Mouse (Mus musculus) thymus, postnatal 25 days (tissue): ENCODE results near the gene Pdlim7.

ENCODE experiments used
- DNase-seq: peaks from one replicate; pipeline ENCODE4 v3.0.0; 2022

Gene Pdlim7

DNA sequence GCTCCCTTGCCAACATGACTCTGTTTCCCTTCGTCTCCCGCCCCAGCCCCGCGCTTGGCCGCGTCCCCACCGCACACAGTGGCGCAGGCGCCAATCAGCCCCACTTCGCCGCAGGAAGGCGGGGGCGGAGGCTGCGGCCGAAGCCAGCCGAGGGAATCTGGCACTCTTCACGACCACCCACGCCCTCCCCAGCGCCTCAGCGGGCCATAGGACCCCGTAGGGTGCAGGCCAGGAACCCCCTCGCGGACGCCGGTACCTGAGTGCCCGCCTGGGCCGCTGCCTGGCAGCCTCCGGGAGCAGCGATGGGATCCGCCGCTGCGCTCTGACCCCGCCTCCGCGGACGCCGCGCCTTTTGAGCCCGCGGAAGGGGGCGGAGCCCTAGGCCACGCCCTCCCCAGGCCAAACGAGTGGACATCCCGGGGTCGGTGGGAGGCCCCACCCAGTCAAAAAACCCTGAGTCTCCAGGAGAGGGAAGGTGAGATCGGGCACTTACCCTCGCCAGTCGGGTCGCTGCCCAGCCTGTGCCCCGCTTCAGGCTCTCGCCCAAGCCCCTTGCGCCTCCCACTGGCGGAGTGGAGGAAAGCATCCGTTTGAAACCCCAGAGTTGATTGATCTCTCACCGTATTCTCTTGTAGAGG is at the start of gene Pdlim7:
Gene Pdlim7 (minus strand): TSS at position 566 of the 638 bp plus-strand sequence.
- DNase-seq, result peak; percentile 87

DNA sequence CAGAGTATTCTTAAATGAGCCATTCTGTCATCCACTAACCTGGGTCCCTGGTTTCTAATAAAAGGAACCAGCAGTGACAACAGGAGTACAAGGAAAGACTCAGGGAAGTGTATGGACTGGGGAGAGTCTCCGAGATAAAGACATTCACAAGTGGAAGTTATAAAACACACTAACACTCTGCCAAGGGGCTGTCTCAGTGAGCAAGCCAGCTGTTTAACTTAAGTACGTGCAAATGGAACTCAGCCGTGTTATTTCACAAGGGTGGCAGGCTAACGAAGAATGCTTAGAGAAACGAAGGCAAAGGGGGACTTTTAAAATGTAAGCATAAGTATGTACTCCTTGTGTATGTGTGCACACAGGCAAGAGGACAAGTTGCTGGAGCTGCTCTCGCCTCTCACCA is 44.0 kb upstream of the Pdlim7 start:
- DNase-seq, result no peak

DNA sequence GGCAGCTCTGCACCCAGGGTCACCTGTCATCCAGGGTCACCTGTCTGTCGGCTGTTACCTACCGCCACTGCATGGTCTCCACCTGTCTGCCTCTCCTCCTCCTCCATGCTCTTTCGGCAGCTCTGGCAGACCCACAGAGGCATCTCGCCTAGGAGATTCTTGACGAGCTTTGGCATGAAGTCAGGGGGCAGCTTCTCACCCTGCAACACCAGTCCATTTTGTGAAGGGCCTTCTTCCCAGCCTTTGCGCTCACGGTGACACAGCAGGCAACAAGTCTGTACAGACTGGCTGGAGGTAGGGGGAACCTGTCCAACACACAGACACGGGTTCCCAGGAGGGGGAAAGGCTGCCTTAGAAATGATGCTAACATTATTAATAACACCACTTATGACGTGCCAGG is 42.4 kb upstream of the Pdlim7 start:
- DNase-seq, result no peak

DNA sequence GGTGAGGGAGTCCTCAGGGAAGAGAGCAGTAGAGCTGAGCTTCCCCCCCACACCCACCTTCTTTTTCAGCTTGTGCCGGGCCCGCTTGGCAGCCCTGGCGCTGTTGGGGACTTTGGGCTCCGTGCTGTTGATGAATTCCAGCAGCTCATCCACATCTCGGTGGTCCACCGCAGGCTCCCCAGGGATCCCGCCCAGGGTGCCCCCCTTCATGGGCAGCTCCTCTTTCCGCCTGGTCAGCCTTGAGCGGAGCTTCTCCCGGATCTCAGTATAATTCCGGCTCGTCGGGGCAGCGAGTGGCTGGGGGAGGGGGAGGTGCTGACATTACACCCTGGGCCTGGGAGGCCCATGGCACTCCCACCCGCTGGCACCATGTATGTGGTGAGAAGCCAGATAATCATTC is 35.6 kb upstream of the Pdlim7 start:
- DNase-seq, result no peak

DNA sequence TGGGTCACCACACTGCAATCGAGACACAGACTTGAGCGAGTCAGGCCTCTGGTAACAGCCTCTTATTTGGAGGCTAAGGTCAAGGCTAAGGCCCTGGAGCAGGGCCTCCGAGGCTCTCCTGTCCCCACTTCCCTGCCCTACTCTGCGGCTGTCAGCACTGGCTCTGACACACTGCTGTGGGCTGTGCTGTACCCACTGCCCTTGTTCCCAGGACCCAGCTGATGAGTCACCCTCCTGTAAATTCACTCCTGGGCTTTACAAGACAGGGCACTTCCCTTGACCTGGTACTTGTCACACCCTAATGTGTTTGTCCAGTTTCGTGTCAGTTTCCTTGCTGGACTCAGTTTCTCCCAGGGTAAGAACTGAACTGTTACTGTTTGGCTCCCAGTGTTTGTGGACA is 35.0 kb upstream of the Pdlim7 start:
- no peak for DNase-seq

DNA sequence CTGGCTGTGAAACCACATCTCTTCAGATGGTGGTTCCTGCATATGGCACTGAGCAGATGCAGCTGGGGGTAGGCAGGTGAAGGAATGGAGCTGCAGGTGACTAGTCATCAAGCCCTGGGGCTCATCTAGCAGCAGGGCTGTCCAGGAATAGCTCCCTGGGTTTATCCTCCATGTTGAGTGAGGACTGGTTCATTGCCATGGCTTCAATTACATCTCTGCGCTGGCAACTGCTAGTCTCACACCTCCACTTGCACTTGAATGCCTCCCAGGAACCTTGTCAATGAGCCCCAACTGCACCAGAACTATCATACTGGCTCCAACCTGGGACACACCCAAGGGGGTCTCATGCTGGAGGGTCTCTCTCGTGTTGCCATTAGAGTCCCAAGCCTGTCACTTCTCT is 34.4 kb upstream of the Pdlim7 start:
- no peak for DNase-seq

DNA sequence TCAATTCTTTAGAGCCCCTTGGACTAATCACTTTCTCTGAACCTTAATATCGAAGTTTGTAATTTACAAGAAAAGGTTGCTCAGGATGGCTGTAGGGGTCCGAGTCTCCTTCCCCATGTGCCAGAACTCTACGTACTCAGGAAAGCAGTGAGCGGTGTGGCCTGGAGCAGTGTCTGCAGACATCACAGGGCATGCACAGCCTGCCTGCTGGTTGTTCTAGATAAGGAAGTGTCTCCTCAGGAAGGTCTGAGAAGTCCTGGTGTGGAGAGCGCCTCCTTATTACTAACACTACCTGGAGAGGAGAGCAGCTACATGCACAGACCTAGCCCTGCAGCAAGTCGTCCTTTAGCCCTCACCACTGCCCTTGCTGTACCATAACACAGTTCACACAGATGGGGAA is 31.3 kb upstream of the Pdlim7 start:
- no peak for DNase-seq

DNA sequence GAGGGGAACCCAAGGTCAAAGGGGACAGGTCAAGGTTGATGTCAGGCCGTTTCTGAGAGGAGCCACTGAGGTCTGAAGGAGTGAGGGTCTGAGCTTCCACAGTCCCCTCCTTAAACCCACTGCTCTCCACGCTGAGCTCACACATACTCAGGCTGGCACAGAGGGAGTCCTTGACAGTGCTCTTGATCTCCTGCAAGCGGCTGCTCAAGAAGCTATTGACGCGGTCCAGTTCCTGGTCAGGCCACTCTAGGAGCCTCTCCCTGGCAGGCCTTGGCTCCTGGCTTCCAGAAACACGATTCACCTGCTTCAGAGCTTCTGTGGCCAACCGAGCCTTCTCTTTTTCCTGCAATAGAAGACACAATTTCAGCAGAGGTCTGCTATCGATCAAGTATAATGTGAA is 30.0 kb upstream of the Pdlim7 start:
- no peak for DNase-seq

DNA sequence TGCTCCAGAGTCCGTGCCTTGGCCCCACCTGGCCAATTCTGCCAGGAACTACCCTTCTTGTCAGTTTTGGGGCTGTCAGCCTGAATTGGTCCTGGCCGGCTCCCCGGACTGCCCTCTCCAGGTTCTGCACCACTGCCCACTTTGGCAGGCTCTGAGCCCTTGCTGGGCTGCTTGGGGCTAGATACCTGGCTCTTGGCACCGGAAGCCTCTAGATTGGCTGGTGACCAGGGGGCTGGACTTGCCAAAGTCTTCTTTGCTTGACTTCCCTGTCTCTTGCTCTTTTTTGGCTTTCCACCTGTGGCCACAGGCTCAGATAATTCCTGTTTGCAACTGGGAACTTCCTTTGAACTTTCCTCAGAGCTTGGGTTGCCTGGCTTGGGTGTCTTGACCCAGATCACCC is 29.4 kb upstream of the Pdlim7 start:
- no peak for DNase-seq

DNA sequence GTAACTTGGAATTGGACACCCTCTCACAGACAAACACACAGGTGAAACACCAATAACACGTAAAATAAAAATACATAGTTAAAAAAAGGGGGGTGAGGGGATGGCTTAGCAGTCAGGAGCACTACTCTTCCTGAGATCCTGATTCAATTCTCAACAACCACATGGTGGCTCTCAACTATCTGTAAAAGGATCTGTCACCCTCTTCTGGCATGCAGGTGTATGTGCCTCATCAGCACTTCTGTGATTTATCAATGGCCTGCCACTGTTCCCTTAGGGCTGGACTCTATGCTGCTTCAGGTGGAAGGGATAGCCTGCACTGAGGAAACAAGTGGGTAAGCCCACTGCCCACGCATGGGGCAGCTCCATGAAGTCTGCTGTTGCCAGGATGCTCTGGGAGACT is 27.5 kb upstream of the Pdlim7 start:
- peak; percentile 28 for DNase-seq

DNA sequence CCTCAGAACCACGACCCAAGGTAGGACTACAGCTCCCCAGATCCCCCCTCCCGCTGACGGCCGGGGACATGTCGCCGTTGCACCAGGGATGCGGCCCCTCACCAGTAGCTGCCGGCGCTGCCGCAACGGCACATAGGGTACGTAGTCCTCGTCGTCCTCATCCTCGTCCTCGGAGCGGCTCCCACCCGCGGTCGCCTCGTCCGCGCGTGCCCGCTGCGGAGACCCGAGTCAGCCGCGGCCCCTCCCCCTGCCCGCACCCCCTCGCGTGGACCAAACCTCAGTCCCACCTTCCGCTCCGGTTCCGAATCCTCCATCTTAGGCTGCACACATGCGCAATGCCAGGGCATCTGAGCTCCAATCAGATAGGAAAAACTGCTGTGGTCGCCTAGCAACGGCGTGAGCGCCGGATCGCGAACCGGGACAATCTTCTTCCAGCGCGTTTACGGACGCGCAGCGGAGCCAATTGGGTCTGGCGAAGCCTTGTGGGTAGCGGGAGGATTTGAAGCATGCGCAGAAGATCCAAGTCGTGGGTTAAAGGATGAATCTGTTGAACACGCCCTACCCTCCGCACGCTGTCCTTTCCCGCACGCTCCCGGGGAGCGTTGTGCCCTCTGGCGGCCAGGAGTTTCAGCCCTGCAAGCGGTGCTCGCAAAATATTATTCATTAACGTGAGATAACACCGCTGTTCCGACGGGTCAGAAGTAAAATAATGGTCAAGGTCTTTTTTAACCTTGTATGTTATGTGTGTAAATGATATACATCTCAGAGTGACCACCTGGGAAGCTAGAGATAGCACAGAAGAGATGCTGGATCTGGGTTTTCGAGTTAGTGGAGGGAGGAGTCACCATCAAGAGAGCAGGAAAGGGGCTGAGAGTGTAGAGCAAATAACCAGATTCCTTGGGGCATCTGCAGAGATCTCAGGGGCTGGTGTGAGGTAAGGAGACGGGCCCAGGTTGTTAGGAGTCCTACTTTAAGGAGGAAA is 23.0 kb upstream of the Pdlim7 start, which contains the start of gene Ddx41:
Gene Ddx41 (minus strand): TSS at position 465 of the 982 bp plus-strand sequence.
- peak; percentile 99 for DNase-seq

DNA sequence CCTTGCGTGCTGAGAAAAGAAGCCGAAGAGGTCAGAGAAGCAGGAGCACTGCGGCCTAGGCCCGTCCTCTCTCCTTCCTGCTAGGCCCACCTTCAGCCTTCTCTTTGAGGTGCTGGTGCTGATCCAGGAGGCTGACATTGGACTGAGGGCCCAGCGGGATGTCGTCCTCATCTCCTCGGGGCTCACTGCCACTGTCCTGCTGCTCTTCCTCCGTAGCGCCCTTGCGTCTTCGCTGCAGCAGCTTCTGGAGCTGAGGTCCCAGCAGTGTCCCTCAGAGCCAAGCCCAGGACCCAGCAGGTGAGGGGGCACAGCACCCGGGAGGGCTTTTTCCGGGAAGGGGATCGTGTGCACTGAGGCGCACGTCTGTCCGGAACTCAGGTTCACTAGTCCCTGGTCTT is 22.3 kb upstream of the Pdlim7 start:
- no peak for DNase-seq

DNA sequence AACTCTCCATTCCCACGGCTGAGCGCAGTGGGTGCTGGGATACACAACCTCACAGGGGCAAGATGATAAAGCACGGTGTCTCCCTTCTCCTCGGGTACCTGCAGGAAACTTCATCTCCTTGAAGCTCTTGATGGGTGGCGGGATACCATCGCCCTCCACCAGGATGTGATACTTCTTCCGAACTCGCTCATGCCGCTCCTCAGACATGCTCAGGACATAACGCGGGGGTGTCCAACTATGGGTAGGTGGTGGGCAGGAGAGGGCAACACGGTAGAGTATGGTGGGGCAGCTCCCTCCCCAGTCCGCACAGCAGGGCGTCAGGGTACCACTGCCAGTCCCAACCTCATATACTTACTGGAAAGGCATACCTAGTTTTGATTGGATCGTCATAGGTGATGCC is 21.7 kb upstream of the Pdlim7 start:
- no peak for DNase-seq

DNA sequence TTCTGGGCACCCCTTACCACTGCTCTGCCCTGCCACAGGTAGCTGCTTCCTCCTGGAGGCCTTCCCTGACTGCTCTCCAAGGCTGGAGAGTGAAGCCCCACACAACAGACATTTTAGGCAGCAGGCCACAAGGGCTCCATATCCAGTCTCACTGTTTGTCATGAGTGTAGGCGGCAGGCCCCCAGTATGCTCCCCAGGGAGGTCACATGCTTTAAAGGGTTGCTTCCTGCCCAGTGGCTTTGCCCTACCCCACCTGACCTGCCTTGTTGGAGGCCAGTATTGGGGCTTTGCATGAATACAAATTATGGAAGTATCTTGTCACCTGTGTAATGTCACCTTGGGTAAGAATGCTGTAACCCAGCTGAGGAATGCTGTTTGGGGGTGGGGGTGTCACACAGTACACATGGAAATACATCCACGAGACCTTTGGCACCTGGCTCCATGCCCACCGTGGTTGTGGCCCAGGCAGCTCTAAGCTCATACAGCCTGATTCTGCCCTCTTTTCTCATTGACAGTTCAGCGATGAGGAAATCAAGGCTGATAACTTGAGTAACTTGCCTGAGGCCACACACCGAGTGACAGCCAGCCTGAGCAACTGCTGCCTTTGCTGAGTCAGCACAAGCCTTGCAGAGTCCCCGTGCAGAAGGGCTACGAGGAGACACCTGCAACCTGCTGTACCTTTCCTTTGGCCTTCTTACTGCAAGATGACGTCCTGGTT is 15.9 kb upstream of the Pdlim7 start, which contains the start of gene Dok3:
Gene Dok3 (minus strand): TSS at position 99 of the 718 bp plus-strand sequence.
- no peak for DNase-seq

DNA sequence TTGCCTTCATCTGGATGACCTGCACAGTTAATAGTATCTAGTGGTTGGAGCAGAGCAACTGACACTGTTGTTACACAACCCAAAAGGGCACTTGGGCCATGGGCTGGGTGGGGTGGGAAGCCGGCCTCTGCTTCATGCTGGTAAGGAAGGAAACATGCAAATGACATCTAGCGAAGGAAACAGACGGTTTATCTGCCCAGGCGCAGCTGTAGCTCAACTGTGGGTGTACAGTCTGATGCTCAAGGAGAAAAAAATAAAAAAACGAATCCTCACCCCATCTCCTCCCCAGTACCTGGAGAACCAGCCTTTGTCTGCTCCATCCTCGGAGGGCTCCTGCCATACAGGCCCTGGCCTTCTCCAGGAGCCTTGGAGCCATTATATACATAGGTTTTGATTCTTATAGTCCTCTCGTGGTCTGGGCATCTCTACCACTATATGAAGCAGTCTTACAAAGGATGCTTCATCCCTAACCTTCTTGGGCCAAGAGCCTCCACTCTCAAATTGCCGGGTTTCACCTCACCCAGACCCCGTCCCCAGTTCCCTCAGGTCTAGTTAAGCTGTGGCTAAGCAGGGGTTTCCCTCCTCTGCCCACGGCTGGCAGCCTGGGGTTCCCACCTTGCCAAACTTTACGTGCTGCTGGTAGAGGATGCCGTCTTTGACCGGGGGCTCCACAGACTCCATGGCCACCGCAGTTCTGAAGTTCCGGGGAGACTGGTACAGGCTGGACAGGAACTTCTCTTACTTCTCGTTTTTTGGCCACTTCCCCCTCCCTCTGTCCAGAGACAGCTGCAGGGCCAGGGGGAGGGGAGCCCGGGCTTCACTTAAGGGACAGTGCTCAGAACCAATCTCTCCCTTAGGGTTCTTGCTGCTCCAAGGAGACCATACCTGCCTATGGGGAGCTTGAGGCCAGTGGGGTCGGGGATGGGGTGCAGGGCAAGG is 14.6 kb upstream of the Pdlim7 start:
- DNase-seq, result no peak

DNA sequence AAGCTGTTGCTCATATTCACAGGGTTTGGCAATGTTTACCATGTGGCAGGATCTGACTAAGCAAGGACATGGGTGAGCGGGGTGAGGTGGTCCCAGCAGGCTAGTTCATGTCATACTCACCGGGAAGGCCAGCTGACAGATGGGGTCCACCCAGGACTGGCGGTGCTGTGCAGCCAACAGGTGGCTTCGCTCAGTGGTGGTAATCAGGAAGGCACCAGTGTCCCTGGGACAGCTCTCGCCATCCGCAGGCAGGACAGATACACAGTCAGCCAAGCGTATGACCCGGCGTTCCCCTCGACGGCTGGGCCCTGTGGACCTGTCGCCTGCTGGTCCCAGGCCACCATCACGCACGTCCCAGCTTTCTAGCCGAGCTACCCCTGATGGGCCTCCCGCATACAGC is 13.7 kb upstream of the Pdlim7 start:
- no peak for DNase-seq

DNA sequence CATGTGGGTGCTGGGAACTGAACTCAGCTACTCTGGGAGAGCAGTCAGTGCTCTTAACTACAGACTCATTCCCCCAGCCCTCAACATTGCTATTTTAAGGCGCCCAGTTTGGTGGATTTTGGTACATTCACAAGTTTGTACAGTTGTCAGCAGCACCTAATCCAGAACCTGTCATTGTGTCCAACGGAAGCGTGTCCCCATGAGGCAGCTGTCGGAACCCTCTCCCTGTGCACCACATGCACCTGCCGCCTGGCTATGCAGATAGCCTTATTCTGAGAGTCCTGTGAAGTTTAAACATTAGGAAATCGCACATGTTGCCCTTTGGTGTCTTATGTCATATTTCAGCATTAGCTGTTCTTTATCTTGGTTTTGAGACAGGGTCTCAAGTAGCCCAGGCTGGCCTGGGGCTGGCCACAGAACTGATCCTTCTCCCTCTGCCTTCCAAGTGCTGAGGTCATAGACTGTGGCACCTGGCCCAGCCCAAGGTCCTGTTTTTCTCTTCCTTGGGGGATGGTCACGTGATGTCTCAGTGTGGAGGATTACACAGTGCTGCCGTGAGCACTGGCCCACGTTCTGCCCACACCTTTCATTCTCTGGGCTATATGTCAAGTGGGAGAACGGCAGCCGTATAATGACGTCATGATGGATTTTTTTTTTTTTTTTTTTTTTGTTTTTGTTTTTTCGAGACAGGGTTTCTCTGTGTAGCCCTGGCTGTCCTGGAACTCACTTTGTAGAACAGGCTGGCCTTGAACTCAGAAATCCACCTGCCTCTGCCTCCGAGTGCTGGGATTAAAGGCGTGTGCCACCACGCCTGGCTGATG is 12.5 kb upstream of the Pdlim7 start:
- DNase-seq, result no peak

DNA sequence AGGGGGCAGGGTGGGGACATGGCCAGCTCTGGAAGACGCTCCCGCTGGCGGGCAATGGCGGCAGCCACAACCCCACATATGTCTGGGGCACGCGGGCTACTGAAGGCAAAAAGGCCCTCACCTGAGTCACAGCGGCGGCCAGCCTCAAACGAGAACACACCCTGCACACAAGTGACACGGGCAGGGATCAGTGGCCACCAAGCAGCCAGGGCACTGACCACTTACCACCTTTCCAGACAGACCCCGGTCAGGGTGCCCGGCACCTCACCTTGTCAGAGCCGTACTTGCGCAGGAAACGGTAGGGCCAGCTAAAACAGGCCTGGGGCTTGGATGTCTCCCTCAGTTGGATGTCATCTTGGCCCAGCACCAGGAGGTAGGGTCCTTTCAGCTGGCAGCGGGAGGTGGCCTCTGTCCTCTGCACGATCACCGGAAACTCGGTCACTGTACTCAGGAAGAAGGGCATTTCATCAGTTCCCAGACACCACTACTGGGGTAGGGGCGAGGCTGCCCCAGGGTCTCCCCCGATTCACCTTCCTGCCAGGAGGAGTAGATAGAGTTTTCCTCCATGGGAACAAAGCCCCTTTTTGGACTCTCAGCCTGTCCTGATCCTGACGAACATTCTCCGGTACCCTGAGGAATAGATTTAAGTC is 10.6 kb upstream of the Pdlim7 start:
- no peak for DNase-seq

DNA sequence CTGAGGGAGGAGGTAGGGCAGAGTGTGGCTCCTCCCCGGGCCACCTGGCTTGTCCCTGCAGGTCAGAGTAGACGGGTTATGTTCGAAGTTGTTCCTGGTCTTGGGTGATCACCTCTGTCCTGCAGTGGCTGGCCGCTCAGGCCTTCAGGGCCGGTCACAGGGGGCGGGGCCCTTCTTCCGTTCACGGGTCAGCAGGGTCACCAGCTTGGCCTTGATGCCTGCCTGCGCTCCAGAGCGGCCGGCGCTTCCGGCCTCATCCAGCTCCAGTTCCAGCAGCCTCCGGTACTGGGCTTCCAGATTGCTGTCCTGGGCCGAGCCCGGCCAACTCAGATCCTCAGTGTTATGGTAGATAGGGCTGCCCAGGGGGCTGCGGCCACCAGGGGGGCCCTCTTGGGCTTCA is 9.8 kb upstream of the Pdlim7 start:
- DNase-seq, result no peak

DNA sequence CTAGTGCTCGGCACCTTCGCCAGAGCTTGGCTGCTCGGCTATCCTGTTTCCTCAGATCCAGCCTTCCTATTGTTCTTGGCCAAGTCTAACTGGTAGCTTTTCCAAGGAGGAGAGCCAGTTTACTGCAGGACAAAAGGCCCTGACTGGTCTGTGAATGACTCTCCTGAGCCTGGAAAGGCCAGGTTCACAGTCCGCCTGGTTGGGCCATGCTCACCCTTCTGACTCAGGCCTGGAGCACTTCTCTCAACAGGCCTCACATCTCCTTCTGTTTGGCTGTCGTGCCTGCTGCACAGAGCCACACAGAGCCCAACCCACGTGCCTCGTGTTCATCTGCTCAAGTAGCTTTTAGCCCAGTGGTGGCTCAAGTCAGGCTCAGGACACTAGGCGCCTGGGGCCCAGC is 9.3 kb upstream of the Pdlim7 start:
- no peak for DNase-seq

DNA sequence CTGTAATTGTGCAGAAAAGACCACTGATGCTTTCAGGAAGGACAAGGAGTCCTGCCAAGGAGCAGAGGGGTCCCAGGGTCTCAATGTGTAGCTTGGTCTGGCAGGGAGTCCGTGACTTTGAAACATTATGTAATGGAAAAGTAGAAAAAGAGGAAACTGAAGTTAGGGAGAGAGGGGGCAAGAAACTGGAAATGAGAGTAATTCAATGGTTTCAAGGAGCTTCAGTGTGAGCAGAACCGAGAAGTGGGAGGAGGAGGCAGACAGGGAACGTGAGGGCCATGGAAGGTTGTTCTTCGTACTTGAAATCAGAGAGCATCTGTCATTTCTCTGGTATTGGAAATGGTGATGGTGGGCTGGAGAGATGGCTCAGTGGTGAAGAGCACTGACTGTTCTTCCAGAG is 6.1 kb upstream of the Pdlim7 start:
- no peak for DNase-seq
